ENCODE assay signal across 8 mouse cellular contexts in genomic region chr15:10177519-10178130, GRCm38 (mm10). TPM values are rescaled to one million over a fixed set of nuclear protein-coding genes. Genes with fewer than 3 reads are reported as not detected.
DNase-seq lines count a peak whose midpoint lies in the region; ATAC-seq lines count a peak whose summit lies in the region.
"Had no signal": no experiment of that assay in that cellular context is flagged by ENCODE, and none has a peak within 500 bp of the region (broad histone marks: within the 10 kb centered on the region; RNA-seq: fewer than 3 reads in every experiment).

No protein-coding gene starts in this region.

- H3K27ac ChIP-seq in embryonic facial prominence, embryonic 11.5 days (replicated peaks; ENCODE audit: low read depth, low read length), result no peak overlapping the region
- peak overlapping the region; percentile 30; the same call in 1 of the 2 replicates for H3K27ac ChIP-seq in midbrain, embryonic 10.5 days (replicated peaks)
- no peak overlapping the region for H3K27ac ChIP-seq in stomach, embryonic 14.5 days (ENCODE audit: low read length)

- H3K9me3 ChIP-seq in embryonic facial prominence, embryonic 11.5 days (replicated peaks; ENCODE audit: control insufficient read depth, low read length), result no peaks in the 10 kb centered on the region
- H3K9me3 ChIP-seq in midbrain, embryonic 10.5 days (replicated peaks), result no peaks in the 10 kb centered on the region
- H3K9me3 ChIP-seq in stomach, embryonic 14.5 days (ENCODE audit: control insufficient read depth, low read depth, low read length), result no peaks in the 10 kb centered on the region

- H3K4me1 ChIP-seq in embryonic facial prominence, embryonic 11.5 days (ENCODE audit: control insufficient read depth, insufficient read depth, low read length), result no peaks in the 10 kb centered on the region
- peaks cover 12% of the 10 kb centered on the region for H3K4me1 ChIP-seq in midbrain, embryonic 10.5 days
- 0 out of 2 replicates have a peak, but pooled peaks cover 5% of the 10 kb centered on the region for H3K4me1 ChIP-seq in stomach, embryonic 14.5 days (ENCODE audit: control insufficient read depth, insufficient read depth, low read length)

- ATAC-seq in CD4-positive, CD25-positive, alpha-beta regulatory T cell, adult 4 months, result peak; percentile 37
- ATAC-seq in embryonic facial prominence, embryonic 11.5 days (replicated peaks; ENCODE audit: insufficient number of reproducible peaks, low FRiP score, low TSS enrichment, low read depth), result peak; percentile 48
- ATAC-seq in stomach, embryonic 14.5 days (ENCODE audit: insufficient number of reproducible peaks, insufficient read depth, low FRiP score, low read depth), result peak; percentile 33; the same call in 1 of the 2 replicates

- peak overlapping the region; percentile 61 for H3K4me2 ChIP-seq in embryonic facial prominence, embryonic 11.5 days (ENCODE audit: low read depth, low read length)
- H3K4me2 ChIP-seq in stomach, embryonic 14.5 days (replicated peaks; ENCODE audit: low read depth, low read length), result peak overlapping the region; percentile 62

- H3K9ac ChIP-seq in embryonic facial prominence, embryonic 11.5 days (replicated peaks; ENCODE audit: low read length), result peak overlapping the region; percentile 40
- H3K9ac ChIP-seq in stomach, embryonic 14.5 days (replicated peaks; ENCODE audit: low read depth, low read length), result no peak overlapping the region

- H3K27me3 ChIP-seq in embryonic facial prominence, embryonic 11.5 days (ENCODE audit: control insufficient read depth, insufficient read depth, low read length), result peaks cover 5% of the 10 kb centered on the region; the same call in 1 of the 2 replicates
- H3K27me3 ChIP-seq in midbrain, embryonic 10.5 days (ENCODE audit: low read depth, poor library complexity, severe bottlenecking), result peaks cover 28% of the 10 kb centered on the region
- no peaks in the 10 kb centered on the region for H3K27me3 ChIP-seq in stomach, embryonic 14.5 days (ENCODE audit: control insufficient read depth, insufficient read depth, low read length)

- 1% methylated on average over 30 of the region's 30 CpGs for whole genome bisulfite sequencing in embryonic facial prominence, embryonic 11.5 days
- WGBS in midbrain, embryonic 10.5 days, result 2% methylated on average over 30 of the region's 30 CpGs
- WGBS in stomach, embryonic 14.5 days, result 2% methylated on average over 30 of the region's 30 CpGs

- intact Hi-C loops in left cerebral cortex, postnatal 14 days (cut with DNase I), result no loop called here

- DNase-seq in 3134 (ENCODE audit: extremely low read depth, insufficient read length, low spot score), result peak; percentile 5
- DNase-seq in embryonic facial prominence, embryonic 11.5 days (ENCODE audit: low spot score), result peak; percentile 45
- DNase-seq in heart, postnatal 4 days, result peak; percentile 13
- peak; percentile 16 to 20 for DNase-seq in left cerebral cortex, postnatal 14 days (ENCODE audit: low spot score in 2 of 2)
- DNase-seq in midbrain, embryonic 10.5 days (ENCODE audit: low spot score), result peak; percentile 39

- H3K4me3 ChIP-seq in embryonic facial prominence, embryonic 11.5 days (ENCODE audit: low read depth, low read length), result peak overlapping the region; percentile 32
- H3K4me3 ChIP-seq in midbrain, embryonic 10.5 days, result peak overlapping the region; percentile 55
- peak overlapping the region; percentile 31 for H3K4me3 ChIP-seq in stomach, embryonic 14.5 days (ENCODE audit: low read depth, low read length)
- H3K4me3 ChIP-seq: erythroblast, embryonic 14.5 days had no signal

- H3K36me3 ChIP-seq in embryonic facial prominence, embryonic 11.5 days (replicated peaks; ENCODE audit: control insufficient read depth, insufficient read depth, low read depth, low read length), result no peaks in the 10 kb centered on the region
- H3K36me3 ChIP-seq in midbrain, embryonic 10.5 days, result no peaks in the 10 kb centered on the region
- H3K36me3 ChIP-seq in stomach, embryonic 14.5 days (ENCODE audit: control insufficient read depth, insufficient read depth, low read length), result no peaks in the 10 kb centered on the region

RNA-seq across cellular contexts. Expression of gene Prlr, which starts 0.6 kb away (rescaled TPM):
- polyA plus RNA-seq in CD4-positive, CD25-positive, alpha-beta regulatory T cell, adult 4 months (2017; shearing (Covaris generic)), result under 1 TPM; 0.10 to 0.38 TPM
- 0.28 and 0.93 TPM in 2 replicates for polyA plus RNA-seq in embryonic facial prominence, embryonic 11.5 days (2014; fragmentation: Nextera tagmentation; extraction: Ambion mirVana)
- 1 to 10 TPM; 1.2 to 1.7 TPM for total RNA-seq in heart, postnatal 4 days (2021)
- total RNA-seq in left cerebral cortex, postnatal 14 days (2021), result 1 to 10 TPM; 1.3 to 1.9 TPM
- 0.28 and 0.29 TPM in 2 replicates for polyA plus RNA-seq in midbrain, embryonic 10.5 days (2016; fragmentation: Nextera tagmentation; extraction: Ambion mirVana)
- polyA plus RNA-seq in stomach, embryonic 14.5 days (2014; fragmentation: Nextera tagmentation; extraction: Ambion mirVana), result 2.6 and 3.0 TPM in 2 replicates
- polyA plus RNA-seq: erythroblast, embryonic 14.5 days had no signal
